Mouse (Mus musculus): ENCODE measurements at regions not wholly inside any gene's neighbourhood (a gene's known extent, or its start where the extent isn't known, plus 50 kb on each side); places are given as distances from the start of the nearest gene placed in this dataset.

GRCm38 (mm10) chr1:186447521-186447920 lies 258.3 kb downstream of the Tgfb2 start:
- no peak for TF ChIP-seq CTCF (IDR thresholded peaks at IDR 0.05; ENCODE audit: extremely low read depth, insufficient read depth, low read length)
- TF ChIP-seq POLR2A (IDR thresholded peaks at IDR 0.05; ENCODE audit: extremely low read depth, insufficient read depth, low read length), result no peak

Data from cortical plate, adult 2 months (tissue).